Comparison of ENCODE assay signal across 22 mouse cellular contexts in genomic region chr5:143406548-143406947, GRCm38 (mm10). TPM values are rescaled to one million over a fixed set of nuclear protein-coding genes. Genes with fewer than 3 reads are reported as not detected.
DNase-seq lines count a peak whose midpoint lies in the region; ATAC-seq and TF ChIP-seq lines count a peak whose summit lies in the region.
"Had no signal": no experiment of that assay in that cellular context is flagged by ENCODE, and none has a peak within 500 bp of the region (broad histone marks: within the 10 kb centered on the region; RNA-seq: fewer than 3 reads in every experiment).

No protein-coding gene starts in this region.

- no peak overlapping the region for H3K4me2 ChIP-seq in liver, embryonic 12.5 days
- H3K4me2 ChIP-seq: embryonic facial prominence, embryonic 13.5 days; forebrain, embryonic 12.5 days; hindbrain, embryonic 13.5 days had no signal

- H3K4me3 ChIP-seq in liver, embryonic 12.5 days: no peak overlapping the region
- peak overlapping the region; percentile 15 for H3K4me3 ChIP-seq in bone marrow, adult 2 months (replicated peaks; ENCODE audit: control insufficient read depth, low read depth, low read length)
- H3K4me3 ChIP-seq: embryonic facial prominence, embryonic 13.5 days; forebrain, embryonic 12.5 days; heart, embryonic 10.5 days; hindbrain, embryonic 13.5 days had no signal

- H3K36me3 ChIP-seq in liver, embryonic 12.5 days: peaks cover 57% of the 10 kb centered on the region

- peak overlapping the region; percentile 12; the same call in 1 of the 2 replicates for H3K9ac ChIP-seq in liver, embryonic 12.5 days
- H3K9ac ChIP-seq: embryonic facial prominence, embryonic 13.5 days; forebrain, embryonic 12.5 days had no signal

- peaks cover 85% of the 10 kb centered on the region for H3K4me1 ChIP-seq in liver, embryonic 12.5 days
- peaks cover 1% of the 10 kb centered on the region; the same call in 1 of the 2 replicates for H3K4me1 ChIP-seq in bone marrow, adult 2 months (ENCODE audit: control insufficient read depth, insufficient read depth, low read length)

- intact Hi-C loops in heart, postnatal 25 days (cut with DNase I): no loop called here

- H3K9me3 ChIP-seq in liver, embryonic 12.5 days (replicated peaks): no peaks in the 10 kb centered on the region
- H3K9me3 ChIP-seq: embryonic facial prominence, embryonic 13.5 days; forebrain, embryonic 12.5 days; heart, embryonic 10.5 days; hindbrain, embryonic 13.5 days had no signal

- no peak for TF ChIP-seq POLR2A in bone marrow, adult 2 months (IDR thresholded peaks at IDR 0.05; ENCODE audit: borderline replicate concordance, control insufficient read depth, low read depth, low read length)

- 85% methylated on average over 9 of the region's 9 CpGs for WGBS in liver, embryonic 12.5 days (ENCODE audit: insufficient replicate concordance)
- 58% methylated on average over 9 of the region's 9 CpGs for WGBS in bone marrow, adult 2 months

- no peak overlapping the region for H3K27ac ChIP-seq in liver, embryonic 12.5 days
- H3K27ac ChIP-seq in bone marrow, adult 2 months (ENCODE audit: control insufficient read depth, insufficient read depth, low read depth, low read length, poor library complexity): peak overlapping the region; percentile 60
- H3K27ac ChIP-seq: embryonic facial prominence, embryonic 13.5 days; forebrain, embryonic 12.5 days; heart, embryonic 10.5 days; hindbrain, embryonic 13.5 days; hindbrain, postnatal 0 days had no signal

- ATAC-seq in liver, embryonic 12.5 days: no peak
- ATAC-seq in granulocyte monocyte progenitor cell, adult 5-6 weeks (replicated peaks; ENCODE audit: poor library complexity, severe bottlenecking): peak; percentile 54
- ATAC-seq in megakaryocyte, adult 5-6 weeks (ENCODE audit: poor library complexity, severe bottlenecking): peak; percentile 23
- ATAC-seq: forebrain, embryonic 16.5 days; hindbrain, postnatal 0 days had no signal

- DNase-seq in liver: no peak
- DNase-seq in heart, postnatal 25 days (ENCODE audit: low spot score): no peak
- no peak for DNase-seq in thymus, adult 18-20 months
- DNase-seq: adrenal gland, adult 2 months; adrenal gland, postnatal 36 days; cerebellum, adult 11 months; cerebellum, adult 9-10 months; cerebellum, postnatal 25 days; gastrocnemius, postnatal 25 days; heart, adult 11 months; heart, postnatal 10 days had no signal

- TF ChIP-seq CTCF in bone marrow, adult 2 months (IDR thresholded peaks at IDR 0.05; ENCODE audit: control insufficient read depth, insufficient read depth, low read length): no peak

- H3K27me3 ChIP-seq in liver, embryonic 12.5 days (replicated peaks): no peaks in the 10 kb centered on the region
- H3K27me3 ChIP-seq: embryonic facial prominence, embryonic 13.5 days; forebrain, embryonic 12.5 days; hindbrain, embryonic 13.5 days had no signal

RNA-seq across cellular contexts. Expression of gene Kdelr2, which starts 2.9 kb away (rescaled TPM):
- 171 and 174 TPM in 2 replicates for polyA plus RNA-seq in liver, embryonic 12.5 days (2016; fragmentation: Nextera tagmentation; extraction: Ambion mirVana)
- polyA plus RNA-seq in bone marrow, adult 2 months (2011; ENCODE audit: insufficient read depth, insufficient read length, low replicate concordance, missing spikeins): 18.4 and 24.9 TPM in 2 replicates
- 82.9 and 104 TPM in 2 replicates for total RNA-seq in granulocyte monocyte progenitor cell, adult 5-6 weeks (2014; fragmentation: Nextera tagmentation)
- total RNA-seq in granulocyte monocyte progenitor cell, adult 5-6 weeks (2017): 161 and 171 TPM in 2 replicates
- total RNA-seq in megakaryocyte, adult 5-6 weeks (2015): 56.4 and 58.9 TPM in 2 replicates
- 91.2 and 100.0 TPM in 2 replicates for total RNA-seq in megakaryocyte, adult 5-6 weeks (2017)
- 10 to 100 TPM; 55.6 to 58.0 TPM for total RNA-seq in heart, postnatal 25 days (2021)

RNA-seq across cellular contexts. Expression of gene Grid2ip, which starts 49.4 kb away (rescaled TPM):
- polyA plus RNA-seq in liver, embryonic 12.5 days (2016; fragmentation: Nextera tagmentation; extraction: Ambion mirVana): 0.04 TPM in 1 of 2 replicates, not detected in the other
- polyA plus RNA-seq in bone marrow, adult 2 months (2011; ENCODE audit: insufficient read depth, insufficient read length, low replicate concordance, missing spikeins): not detected in 2 replicates
- total RNA-seq in granulocyte monocyte progenitor cell, adult 5-6 weeks (2014; fragmentation: Nextera tagmentation): not detected in 2 replicates
- total RNA-seq in granulocyte monocyte progenitor cell, adult 5-6 weeks (2017): not detected in 2 replicates
- total RNA-seq in megakaryocyte, adult 5-6 weeks (2015): not detected in 2 replicates
- not detected in 2 replicates for total RNA-seq in megakaryocyte, adult 5-6 weeks (2017)
- not detected for total RNA-seq in heart, postnatal 25 days (2021)
- total RNA-seq: gastrocnemius, postnatal 25 days; heart, postnatal 10 days; hematopoietic stem cell, adult 5-6 weeks had no signal

RNA-seq across cellular contexts. Expression of gene Daglb, which starts 57.8 kb away (rescaled TPM):
- polyA plus RNA-seq in liver, embryonic 12.5 days (2016; fragmentation: Nextera tagmentation; extraction: Ambion mirVana): 11.8 and 12.6 TPM in 2 replicates
- 11.3 and 12.4 TPM in 2 replicates for polyA plus RNA-seq in bone marrow, adult 2 months (2011; ENCODE audit: insufficient read depth, insufficient read length, low replicate concordance, missing spikeins)
- total RNA-seq in granulocyte monocyte progenitor cell, adult 5-6 weeks (2014; fragmentation: Nextera tagmentation): 11.7 and 22.8 TPM in 2 replicates
- total RNA-seq in granulocyte monocyte progenitor cell, adult 5-6 weeks (2017): 24.1 and 25.0 TPM in 2 replicates
- 16.0 and 16.1 TPM in 2 replicates for total RNA-seq in megakaryocyte, adult 5-6 weeks (2015)
- 27.0 and 36.3 TPM in 2 replicates for total RNA-seq in megakaryocyte, adult 5-6 weeks (2017)
- total RNA-seq in heart, postnatal 25 days (2021): 1 to 10 TPM; 7.6 to 8.2 TPM
